Mouse (Mus musculus) small intestine, adult 2 months (tissue): Measurements from ENCODE around the gene 1810024B03Rik. TPM values are rescaled to one million over a fixed set of nuclear protein-coding genes. Genes with fewer than 3 reads are reported as not detected.

Source experiments
- H3K27ac ChIP-seq: fragments of 200-500 bp; 2 replicates; pipeline ENCODE4 v1.5.1; 2012; ENCODE audit warnings: low read depth, low read length, control low read depth, inconsistent platforms; ENCODE audit not compliant: insufficient read depth
- H3K27me3 ChIP-seq: fragments of 200-500 bp; 2 replicates; pipeline ENCODE4 v1.6.1; 2012; ENCODE audit warnings: mild to moderate bottlenecking, moderate library complexity, low read length, inconsistent platforms; ENCODE audit not compliant: control insufficient read depth, insufficient read depth
- H3K36me3 ChIP-seq: fragments of 200-500 bp; 2 replicates; pipeline ENCODE4 v1.6.1; 2012; ENCODE audit warnings: mild to moderate bottlenecking, low read length, control low read depth, inconsistent platforms; ENCODE audit not compliant: control insufficient read depth, insufficient read depth
- H3K4me1 ChIP-seq: fragments of 200-500 bp; 2 replicates; pipeline ENCODE4 v1.6.1; 2012; ENCODE audit warnings: low read length, inconsistent platforms, mixed read lengths; ENCODE audit not compliant: control insufficient read depth, insufficient read depth, insufficient read length
- H3K4me3 ChIP-seq: fragments of 200-500 bp; 2 replicates; pipeline ENCODE4 v1.5.1; 2012; ENCODE audit warnings: low read depth, mild to moderate bottlenecking, control low read depth, inconsistent platforms, low read length, moderate library complexity
- CTCF ChIP-seq: fragments of 200-500 bp; IDR thresholded peaks from 2 replicates; pipeline ENCODE4 v1.5.1; 2012; ENCODE audit warnings: low read depth, mild to moderate bottlenecking, control low read depth, inconsistent platforms, low read length, moderate library complexity, mixed read lengths; ENCODE audit not compliant: insufficient replicate concordance, insufficient read length; ENCODE audit errors: extremely low read depth
- POLR2A ChIP-seq: fragments of 200-500 bp; IDR thresholded peaks from 2 replicates; pipeline ENCODE4 v1.6.1; 2012; ENCODE audit warnings: low read depth, mild to moderate bottlenecking, control low read depth, inconsistent platforms, low read length, moderate library complexity
- WGBS: fragments of 180-500 bp; shearing (Covaris S2); methylation state at CpG from one replicate; pipeline ENCODE4 v1.1.7; 2018; 5-methylcytosine and 5-hydroxymethylcytosine counted together
- polyA plus RNA-seq: library from polyadenylated mRNA; depleted of rRNA; stranded (reverse); fragments of >200 nt; gene quantifications from 2 replicates; pipeline ENCODE4 v1.2.3, GENCODE M21; 2012

Gene 1810024B03Rik
- polyA plus RNA-seq, 1 experiment = 0.60 TPM

DNA sequence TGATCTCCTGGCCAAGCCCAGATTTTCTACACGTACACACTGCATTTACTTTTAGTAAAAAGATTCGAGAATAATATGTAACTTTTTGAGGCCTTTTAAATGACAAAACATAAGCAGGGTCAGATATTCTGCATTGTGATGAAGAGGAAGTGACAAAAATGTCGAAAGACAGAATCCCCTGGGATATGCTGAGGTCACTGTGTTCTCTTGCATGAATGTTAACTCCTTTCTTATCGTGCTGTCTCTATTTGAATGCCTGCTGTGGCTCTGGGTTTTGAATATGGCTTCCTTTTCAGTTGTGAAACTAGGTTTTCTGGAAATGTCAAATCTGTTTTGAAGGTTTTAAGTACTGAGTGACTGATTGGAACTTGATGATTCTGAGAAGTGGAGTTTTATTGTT is 42.4 kb downstream of the 1810024B03Rik start:
- Histone ChIP-seq H3K4me3 (no peak overlapping the region), H3K27ac (no peak overlapping the region), H3K4me1 (no peaks in the 10 kb centered on the region), H3K27me3 (no peaks in the 10 kb centered on the region), H3K36me3 (no peaks in the 10 kb centered on the region)
- 56% methylated on average over 4 of the region's 4 CpGs for WGBS
- TF ChIP-seq POLR2A (no peak), CTCF (no peak)

DNA sequence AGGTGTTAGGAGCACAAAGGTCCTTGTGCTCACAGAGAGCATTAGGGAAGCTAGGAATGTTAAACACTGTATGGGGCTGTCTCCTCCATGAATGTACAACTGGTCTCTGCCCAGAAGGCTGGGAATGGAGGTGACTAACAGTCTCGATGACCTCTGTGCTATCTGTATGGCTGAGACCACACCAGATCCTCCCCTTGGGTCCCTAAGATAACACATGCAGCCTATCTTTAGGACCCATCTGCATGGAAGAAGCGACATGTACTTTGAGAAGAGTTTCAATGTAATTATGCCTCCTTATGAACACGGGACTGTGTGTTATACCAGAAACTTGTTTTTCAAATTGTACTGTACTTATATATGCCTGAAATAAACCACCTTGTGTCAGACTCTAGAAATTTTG is 62.4 kb downstream of the 1810024B03Rik start:
- WGBS = 77% methylated on average over 3 of the region's 3 CpGs
- no peaks in the 10 kb centered on the region for H3K27me3 ChIP-seq
- H3K27ac ChIP-seq = no peak overlapping the region
- H3K36me3 ChIP-seq = no peaks in the 10 kb centered on the region; the same call in 1 of the 2 replicates
- TF ChIP-seq CTCF (no peak), POLR2A (no peak)
- peaks cover 9% of the 10 kb centered on the region; the same call in 1 of the 2 replicates for H3K4me1 ChIP-seq
- no peak overlapping the region for H3K4me3 ChIP-seq

DNA sequence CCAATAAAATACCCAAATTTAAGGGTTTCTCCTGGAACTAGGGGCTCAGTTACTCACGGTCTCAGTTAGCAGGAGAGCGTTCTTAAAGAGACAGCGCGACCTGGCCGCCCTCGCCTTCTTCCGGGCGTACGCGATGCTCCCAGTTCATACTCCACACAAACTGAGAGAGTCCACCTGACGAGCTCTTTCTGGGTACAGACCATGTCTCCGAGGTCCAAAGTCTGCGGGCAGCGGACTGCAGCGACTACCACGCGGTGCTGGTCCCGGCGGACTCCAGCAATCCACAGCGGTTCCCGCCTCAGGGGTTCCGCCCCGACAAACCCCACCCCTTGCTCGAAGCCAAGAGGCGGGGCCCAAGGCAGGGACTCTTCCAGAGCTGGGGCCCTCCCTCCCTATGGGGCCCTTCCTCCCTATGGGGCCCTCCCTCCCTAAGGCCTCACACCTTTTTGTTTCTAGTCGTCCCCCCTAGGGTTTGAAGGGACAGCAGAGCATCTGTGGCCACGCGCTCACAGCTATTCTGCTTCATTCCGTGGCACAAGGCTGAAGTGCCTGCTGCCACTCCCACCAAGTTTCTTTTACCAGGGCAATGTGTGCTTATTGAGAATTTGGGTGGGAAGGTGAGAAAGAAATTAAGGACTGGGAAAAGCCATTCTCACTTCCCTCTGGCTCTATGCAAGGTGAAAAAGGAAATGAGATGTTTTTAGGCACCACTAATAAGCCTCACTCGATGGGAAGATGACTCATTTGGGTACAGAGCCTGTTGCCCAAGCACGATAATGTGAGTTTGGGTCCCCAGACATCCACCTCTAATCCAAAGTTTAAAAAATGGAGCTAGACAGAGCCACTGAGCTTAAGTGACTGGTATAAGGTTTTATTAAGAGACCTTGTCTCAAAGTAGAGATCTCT is 64.7 kb downstream of the 1810024B03Rik start, which contains the start of gene Itpripl1:
Gene Itpripl1, minus strand, starts transcription at position 285 of the 906 bp plus-strand sequence.
- 4% methylated on average over 31 of the region's 31 CpGs for WGBS
- Histone ChIP-seq H3K4me1 (peaks cover 9% of the 10 kb centered on the region; the same call in 1 of the 2 replicates), H3K36me3 (peaks cover 1% of the 10 kb centered on the region; the same call in 1 of the 2 replicates), H3K4me3 (peak within 1 kb of the TSS; percentile 71), H3K27ac (0 out of 2 replicates have a peak within 1 kb of the TSS, but pooled peaks have one; percentile 15), H3K27me3 (no peaks in the 10 kb centered on the region)
- TF ChIP-seq CTCF (no peak), POLR2A (peak; percentile 38)

DNA sequence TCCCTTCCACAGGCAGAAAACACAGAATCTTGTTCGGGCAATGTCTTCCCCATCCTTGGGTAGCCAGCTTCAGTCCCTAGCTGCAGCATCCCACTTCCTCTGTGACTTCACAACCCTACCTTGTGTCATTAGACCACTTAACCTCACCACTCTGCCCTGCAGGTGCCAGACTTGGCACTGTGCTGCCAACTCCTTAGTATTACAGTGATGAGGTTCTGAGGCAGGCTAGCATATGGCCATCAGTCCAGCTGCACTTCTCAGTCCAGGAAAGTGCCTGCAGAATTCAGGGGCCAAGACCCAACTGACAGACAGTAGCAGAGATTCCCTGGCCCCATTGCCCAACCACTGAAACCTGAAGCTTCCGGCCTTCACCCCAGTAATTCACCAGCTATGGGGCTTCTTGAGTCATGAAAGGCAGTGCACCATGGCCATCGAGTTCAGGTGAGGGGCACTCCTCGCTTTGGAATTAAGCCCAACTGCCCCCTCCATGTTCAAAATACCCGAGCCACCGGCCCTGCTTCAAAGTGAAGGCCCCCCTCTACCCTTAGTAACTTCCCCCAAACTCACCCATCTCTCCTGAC is 65.4 kb downstream of the 1810024B03Rik start:
- H3K27me3 ChIP-seq = no peaks in the 10 kb centered on the region
- H3K4me1 ChIP-seq = peaks cover 11% of the 10 kb centered on the region; the same call in 1 of the 2 replicates
- WGBS = 6% methylated on average over 6 of the region's 6 CpGs
- H3K27ac ChIP-seq = 0 out of 2 replicates have a peak overlapping the region, but pooled peaks have one; percentile 15
- no peak for TF ChIP-seq POLR2A
- TF ChIP-seq CTCF = no peak
- H3K36me3 ChIP-seq = peaks cover 1% of the 10 kb centered on the region; the same call in 1 of the 2 replicates
- peak overlapping the region; percentile 71 for H3K4me3 ChIP-seq

GRCm38 (mm10) chr2:127142031-127142430 is 66.0 kb downstream of the 1810024B03Rik start:
- H3K27me3 ChIP-seq = no peaks in the 10 kb centered on the region
- WGBS = 78% methylated on average over 10 of the region's 10 CpGs
- H3K4me1 ChIP-seq = peaks cover 13% of the 10 kb centered on the region; the same call in 1 of the 2 replicates
- H3K27ac ChIP-seq = no peak overlapping the region
- H3K4me3 ChIP-seq = peak overlapping the region; percentile 71
- no peak for TF ChIP-seq CTCF
- no peak for TF ChIP-seq POLR2A
- H3K36me3 ChIP-seq = peaks cover 1% of the 10 kb centered on the region; the same call in 1 of the 2 replicates

- 96% methylated on average over 7 of the region's 7 CpGs for WGBS
Observed at GRCm38 (mm10) chr2:127140011-127140410, 68.1 kb downstream of the 1810024B03Rik start.

DNA sequence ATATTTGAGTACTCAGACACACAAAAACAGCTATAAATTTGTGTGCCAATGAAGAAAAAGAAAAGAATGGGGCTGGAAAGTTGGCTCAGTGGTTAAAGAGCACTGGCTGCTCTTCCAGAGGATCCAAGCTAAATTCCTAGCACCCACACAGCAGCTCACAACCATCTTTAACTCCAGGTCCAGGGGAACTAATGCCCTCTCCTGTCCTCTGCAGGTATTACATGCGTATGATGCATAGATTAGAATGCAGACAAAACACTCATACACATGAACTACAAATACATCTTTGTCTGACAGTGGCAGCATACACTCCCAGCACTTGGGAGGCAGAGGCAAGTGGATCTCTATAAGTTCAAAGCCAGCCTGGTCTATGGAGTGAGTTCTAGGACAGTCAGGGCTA is 68.5 kb downstream of the 1810024B03Rik start:
- peaks cover 16% of the 10 kb centered on the region; the same call in 1 of the 2 replicates for H3K4me1 ChIP-seq
- H3K36me3 ChIP-seq = peaks cover 1% of the 10 kb centered on the region; the same call in 1 of the 2 replicates
- no peaks in the 10 kb centered on the region for H3K27me3 ChIP-seq
- 92% methylated on average over 1 of the region's 1 CpGs for WGBS
- no peak overlapping the region for H3K4me3 ChIP-seq
- no peak for TF ChIP-seq POLR2A
- TF ChIP-seq CTCF = no peak
- no peak overlapping the region for H3K27ac ChIP-seq

More at GRCm38 (mm10) chr2:127140011-127140410, 68.1 kb downstream of the 1810024B03Rik start:
- Histone ChIP-seq H3K36me3 (peaks cover 1% of the 10 kb centered on the region; the same call in 1 of the 2 replicates), H3K4me1 (peaks cover 16% of the 10 kb centered on the region; the same call in 1 of the 2 replicates), H3K4me3 (no peak overlapping the region), H3K27ac (no peak overlapping the region), H3K27me3 (no peaks in the 10 kb centered on the region)
- TF ChIP-seq CTCF (no peak), POLR2A (no peak)
